Mouse (Mus musculus): ENCODE data around the gene Iqcd.

The Iqcd gene

DNA sequence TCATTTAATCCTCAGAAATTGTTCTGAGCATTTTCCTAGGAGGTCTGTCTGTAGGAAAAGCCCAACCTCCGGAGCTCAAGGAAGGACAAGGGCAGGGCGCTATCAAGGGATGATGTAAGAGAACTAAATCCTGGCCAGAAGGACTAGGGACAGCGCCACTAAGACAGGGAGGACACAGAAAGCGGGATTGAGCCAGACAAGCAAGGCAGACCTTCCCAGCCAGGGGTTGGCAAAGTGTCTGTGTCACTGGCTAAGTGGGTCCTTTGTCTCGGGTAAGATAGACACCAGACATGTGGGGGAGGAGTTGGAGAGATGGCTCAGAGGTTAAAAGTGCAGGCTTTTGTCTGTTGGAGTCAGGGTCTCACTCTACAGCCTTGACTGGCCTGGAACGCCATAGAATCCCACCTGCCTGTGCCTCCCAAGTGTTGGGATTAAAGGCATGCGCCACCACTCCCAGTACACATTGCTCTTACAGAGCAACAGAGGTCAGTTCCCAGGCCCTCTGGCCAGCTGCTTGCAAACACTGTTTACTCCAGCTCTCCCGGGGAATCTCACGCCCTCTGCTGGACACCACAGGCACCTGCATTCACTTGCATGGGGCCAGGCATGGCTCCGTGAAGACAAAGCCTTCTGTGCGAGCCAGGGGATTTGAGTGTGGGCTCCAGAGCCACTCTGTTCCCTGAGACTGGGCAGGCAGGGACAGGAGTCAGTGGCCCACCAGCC lies 12.3 kb downstream of the Iqcd start:
- DNase-seq (ENCODE audit: low read depth in 2 of 2, low spot score in 2 of 2), result no peak

DNA sequence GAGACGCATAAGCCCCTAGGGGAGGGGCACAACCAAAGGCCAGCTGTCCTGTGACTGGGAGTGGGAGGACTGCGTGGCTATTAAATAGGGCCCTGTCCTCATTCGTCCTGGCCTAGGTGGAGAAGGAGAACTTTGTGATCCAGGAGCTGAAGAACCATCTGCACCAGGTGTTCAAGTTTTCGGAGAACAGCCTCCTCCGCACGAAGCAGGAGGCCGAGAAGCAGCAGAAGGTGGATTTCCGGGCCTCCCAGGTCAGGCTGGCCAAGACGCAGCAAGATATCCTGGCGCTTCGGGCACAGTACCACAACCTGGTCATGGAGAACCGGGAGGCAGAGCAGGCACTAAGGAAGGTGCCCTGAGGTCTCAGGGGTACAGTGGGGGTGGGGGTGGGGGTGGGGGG lies 13.4 kb downstream of the Iqcd start:
- DNase-seq (ENCODE audit: low read depth in 2 of 2, low spot score in 2 of 2), result no peak

DNA sequence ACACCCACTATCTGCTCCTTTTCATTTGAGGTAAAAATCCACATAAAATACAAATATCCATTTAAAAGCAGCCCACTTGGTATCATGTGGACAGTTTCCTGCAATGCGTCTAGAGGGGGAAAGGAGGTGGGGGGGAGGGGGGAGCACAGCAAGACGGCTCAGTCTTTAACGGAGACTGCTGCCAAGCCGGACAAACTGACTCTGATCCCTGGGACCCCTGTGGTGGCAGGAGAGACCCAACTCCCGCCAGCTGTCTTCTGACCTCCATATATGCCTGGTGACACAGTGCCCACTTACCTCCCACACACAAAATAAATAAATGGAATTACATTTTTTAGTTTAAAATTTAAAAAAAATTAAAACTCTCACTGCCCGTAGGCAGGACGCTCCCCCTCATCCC lies 14.7 kb downstream of the Iqcd start:
- no peak for DNase-seq (ENCODE audit: low read depth in 2 of 2, low spot score in 2 of 2)

DNA sequence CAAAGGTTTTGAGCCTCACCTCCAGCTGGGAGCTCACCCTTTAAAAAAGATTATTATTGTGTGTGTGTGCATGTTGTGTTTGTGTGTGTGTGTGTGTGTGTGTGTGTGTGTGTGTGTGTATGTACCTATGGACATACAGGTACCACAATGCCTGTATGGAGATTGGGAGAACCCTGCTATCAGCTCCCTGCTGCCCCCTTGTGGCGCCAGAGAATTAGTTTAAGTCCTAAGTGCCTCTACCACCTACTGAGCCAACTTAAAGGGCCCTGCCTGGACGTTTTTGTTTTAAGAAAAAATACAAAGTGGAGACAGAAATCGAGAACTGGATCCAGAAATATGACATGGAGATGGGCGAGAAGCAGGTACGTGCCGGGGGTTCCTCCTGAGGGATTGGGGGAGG lies 16.0 kb downstream of the Iqcd start:
- peak; percentile 75 to 85 for DNase-seq (ENCODE audit: low read depth in 2 of 2, low spot score in 2 of 2)

DNA sequence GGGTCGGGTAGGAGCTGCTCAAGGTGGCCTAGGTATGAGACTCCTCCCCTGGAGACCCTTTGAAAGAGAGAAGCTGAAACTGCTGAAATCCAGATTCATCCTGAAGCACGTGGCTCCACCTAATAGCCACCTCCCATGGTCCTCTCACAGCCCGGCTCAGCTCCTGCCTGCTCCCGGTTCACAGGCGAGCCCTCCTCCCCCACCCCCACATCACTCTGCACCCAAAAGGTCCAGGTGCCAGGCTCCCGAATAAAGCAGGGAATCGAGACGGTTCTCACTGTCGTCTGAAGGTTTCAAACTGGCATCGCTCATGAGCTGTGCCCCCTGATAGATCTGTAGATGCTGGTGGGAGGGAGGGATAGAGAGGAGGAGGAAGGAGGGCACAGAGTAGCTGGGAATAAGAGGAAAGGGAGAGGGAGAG lies 16.4 kb downstream of the Iqcd start:
- no peak for DNase-seq (ENCODE audit: low read depth in 2 of 2, low spot score in 2 of 2)

DNA sequence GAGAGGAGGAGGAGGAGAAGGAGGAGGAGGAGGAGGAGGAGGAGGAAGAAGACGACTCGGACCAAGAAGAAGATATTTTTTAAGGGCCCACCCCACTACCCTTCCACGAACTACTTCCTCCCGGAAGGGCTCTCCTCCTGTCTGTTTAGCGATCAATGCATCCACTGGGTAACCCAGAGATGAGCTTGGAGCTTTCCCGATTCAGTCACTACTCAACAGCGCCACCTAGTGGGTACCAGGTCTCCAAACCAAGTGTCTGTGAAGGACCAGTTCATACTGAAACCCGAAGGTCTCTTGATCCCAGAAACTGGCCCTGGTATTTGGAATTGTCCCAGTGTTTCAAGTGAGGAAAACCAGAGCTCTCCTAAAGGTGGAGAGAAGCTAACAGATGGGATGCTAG lies 16.9 kb downstream of the Iqcd start:
- DNase-seq (ENCODE audit: low read depth in 2 of 2, low spot score in 2 of 2), result peak; percentile 80

DNA sequence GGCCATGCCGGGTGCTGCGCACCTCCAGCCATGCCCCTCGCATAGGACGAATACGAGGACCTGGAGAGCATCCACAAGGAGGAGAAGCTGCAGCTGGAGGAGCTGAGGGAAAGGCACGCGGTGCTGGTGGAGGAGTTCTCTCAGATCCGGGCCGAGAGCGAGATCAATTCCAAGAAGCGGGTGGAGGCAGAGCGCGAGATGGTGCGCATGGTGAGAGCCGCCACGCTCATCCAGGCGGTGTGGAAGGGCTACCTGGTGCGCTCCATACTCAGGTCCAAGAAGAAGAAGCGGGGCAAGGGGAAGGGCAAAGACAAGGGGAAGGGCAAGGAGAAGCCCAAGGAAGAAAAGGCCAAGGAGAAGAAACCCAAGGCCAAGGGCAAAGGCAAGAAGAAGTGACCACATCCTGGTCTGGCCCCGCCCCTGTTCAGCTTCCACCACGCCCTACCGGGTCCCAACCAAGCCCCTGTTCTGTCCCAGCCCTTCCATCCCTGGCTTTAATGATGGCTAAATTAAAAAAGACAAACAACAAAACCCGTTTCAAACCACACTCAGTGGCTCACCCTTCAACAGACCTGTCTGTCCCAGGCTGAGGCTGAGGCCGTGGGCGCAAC lies 17.9 kb downstream of the Iqcd start:
- DNase-seq (ENCODE audit: low read depth in 2 of 2, low spot score in 2 of 2), result no peak

DNA sequence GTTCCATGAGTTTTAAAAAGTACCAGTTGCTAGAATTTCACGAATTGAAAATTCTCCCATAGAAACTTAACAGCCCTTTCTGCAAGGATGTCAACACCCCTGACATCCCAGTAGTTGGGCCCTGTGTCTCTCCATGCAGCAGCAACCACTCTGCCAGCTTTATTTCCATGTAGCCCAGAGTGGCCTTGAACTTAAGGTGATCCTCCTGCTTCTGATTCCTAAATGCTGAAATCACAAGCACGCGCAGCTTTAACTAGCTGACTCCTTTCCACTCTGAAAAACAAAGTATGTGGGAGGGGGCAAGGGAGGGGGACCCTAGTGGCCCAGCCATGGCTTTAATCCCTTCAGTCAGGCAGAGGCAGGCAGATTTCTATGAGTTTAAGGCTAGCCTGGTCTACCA lies 18.5 kb downstream of the Iqcd start:
- DNase-seq (ENCODE audit: low read depth in 2 of 2, low spot score in 2 of 2), result no peak

DNA sequence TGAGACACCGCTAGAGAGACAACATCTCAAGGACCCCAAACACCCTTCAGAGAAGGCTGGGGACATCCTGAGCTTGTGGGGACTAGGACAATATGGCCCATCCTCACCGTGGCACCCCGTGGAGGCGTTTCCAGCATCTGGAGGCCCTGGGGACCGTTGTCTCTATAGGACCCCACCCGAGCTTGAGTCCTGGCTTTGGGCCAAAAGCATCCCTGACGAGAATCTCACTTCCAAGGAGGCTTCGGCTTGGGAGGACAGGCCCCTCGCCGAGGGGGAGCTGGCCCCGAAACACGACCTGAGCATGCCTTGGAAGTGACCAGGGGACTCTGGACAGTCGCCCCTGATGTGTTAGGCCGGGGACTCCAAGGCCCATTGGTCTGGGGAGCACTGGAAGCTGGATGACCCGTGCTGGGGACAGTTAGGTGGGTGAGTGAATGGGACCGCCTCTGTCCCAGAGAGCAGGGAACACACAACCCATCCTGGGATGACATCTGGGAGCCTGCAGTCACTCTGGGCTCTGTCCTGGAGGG lies 20.5 kb downstream of the Iqcd start:
- DNase-seq (ENCODE audit: low read depth in 2 of 2, low spot score in 2 of 2), result no peak

DNA sequence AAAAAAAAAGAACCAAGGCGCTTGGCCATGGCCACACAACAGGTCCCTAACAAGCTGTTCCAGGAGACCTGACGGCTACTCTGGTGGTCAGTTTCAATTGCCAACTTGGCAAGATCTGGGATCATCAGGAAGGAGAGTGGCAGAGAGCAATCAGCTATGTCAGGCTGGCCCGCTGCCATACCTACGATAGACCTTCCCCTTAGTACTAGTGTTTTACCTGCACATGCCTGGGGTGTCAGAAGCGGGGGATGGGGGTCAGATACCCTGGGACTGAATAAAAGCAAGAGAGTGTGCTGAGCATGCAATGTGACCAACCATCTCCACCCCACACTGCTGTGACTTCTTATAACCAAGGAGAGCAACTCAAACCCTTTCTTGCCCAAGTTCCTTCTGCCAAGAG lies 22.1 kb downstream of the Iqcd start:
- no peak for DNase-seq (ENCODE audit: low read depth in 2 of 2, low spot score in 2 of 2)

DNA sequence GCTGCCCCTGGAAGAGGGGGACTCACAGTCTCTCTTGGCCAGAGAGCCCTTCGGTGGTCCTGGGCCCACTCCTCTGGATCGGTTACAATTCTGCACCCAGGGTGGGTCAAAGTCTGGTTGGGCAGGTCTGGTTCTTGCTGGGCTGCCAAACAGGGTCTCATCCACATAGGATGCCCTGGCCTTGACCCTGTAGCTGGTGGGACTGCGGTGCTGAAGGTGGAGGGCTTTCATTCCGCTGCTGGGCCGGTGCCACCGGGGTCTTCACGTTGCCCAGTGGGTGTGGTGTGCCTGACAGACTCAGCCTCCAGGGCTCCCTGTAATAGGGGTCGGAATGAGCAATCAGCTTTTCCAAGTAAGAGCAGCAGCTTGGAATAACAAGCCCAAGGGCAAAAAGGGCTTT lies 22.6 kb downstream of the Iqcd start:
- DNase-seq (ENCODE audit: low read depth in 2 of 2, low spot score in 2 of 2), result no peak

DNA sequence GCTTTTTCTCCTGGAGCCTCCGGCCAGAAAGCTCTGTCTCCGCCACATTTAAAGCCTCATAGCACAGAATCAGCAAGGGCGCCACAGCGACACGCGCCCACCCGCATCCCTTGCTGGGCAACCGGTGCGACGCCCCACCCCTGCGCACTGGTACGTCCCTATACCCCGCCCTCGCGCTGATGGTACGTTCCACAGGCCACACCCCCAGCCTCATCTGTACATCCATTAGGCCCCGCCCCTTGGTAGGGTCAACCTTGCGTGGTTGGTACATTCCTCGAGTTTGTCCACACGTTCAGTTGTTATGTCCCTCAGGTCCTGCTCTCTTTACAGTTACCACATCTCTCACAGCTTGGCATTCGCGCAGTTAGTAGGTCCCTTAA lies 23.6 kb downstream of the Iqcd start, which contains the start of the genes Rita1 and Ddx54:
Gene Rita1 (minus strand): TSS at position 148 of the 380 bp plus-strand sequence.
Gene Ddx54 (plus strand): TSS at position 298 of the 380 bp plus-strand sequence.
- peak; percentile 95 to 98 for DNase-seq (ENCODE audit: low read depth in 2 of 2, low spot score in 2 of 2)

DNA sequence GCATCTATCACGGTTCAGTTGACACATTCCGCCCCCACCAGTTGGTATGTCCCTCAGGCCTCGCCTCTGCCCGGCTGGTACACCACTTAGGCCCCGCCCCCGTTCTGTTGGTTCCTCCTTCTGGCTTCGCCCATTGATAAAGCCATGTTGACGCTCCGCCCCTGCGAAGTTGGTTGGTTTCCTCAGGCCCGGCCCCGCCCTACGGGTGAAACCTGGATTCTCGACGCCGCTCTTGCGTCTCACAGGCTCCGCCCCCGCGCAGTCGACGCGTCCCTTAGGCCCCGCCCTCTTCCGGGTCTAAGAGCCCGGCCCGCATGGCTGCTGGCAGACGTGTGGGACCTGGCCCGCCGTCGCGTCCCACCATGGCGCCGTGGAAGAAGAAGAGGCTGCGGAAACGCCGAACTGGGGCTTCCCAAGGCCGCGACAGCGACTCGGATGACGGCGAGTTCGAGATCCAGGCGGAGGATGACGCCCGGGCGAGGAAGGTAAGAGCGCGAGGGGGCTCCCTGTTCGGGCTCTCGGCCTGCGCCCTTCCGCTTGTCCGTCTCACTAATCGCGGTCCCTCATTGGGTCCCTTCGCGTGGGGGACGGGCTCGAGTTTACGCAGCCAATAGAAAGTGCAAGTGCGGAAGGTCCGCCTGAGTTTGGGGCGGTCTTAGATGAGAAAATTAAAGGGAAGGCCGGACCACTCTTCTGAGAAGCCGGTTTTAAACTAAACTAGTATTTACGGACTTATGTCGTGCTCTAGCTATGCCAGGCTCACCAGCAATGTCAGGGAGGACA lies 24.2 kb downstream of the Iqcd start:
- DNase-seq (ENCODE audit: low read depth in 2 of 2, low spot score in 2 of 2), result peak; percentile 100

DNA sequence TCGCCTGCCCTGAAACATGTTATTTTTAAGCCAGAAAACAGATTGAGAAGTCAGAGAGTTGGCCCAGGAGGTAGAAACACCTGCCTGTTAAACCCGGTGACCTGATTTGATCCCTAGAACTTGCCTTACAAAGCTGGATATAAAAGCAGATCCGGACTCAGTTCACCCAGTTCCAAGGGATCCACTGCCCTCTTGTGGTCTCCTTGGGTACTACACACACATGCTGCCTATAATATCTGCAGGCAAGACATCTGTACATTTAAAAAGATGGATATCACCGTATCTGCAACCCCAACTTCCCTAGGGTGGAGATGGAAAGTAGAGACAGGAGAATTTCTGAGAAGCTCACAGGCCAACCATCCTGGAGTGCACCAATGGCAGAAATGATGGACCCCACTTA lies 27.1 kb downstream of the Iqcd start:
- DNase-seq (ENCODE audit: low read depth in 2 of 2, low spot score in 2 of 2), result peak; percentile 53 to 71

DNA sequence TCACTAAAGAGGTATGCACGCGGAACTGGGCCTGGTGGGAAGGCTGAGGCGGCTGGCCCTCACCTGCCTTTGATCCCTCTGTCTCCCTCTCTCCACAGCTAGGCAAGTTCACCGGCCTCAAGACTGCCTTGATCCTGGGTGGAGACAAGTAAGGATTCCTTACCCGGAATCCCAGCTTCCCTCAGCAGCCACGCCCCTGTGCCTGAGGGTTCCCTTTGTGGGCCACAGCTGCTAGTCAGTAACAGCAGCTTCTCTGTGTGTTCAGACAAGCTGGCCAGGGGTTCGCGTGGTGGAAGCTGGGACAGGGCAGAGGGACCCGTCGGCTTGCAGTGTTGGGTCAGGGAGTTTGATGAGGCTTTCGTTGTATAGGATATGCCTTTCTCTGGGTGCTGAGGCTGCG lies 30.0 kb downstream of the Iqcd start:
- DNase-seq (ENCODE audit: low read depth in 2 of 2, low spot score in 2 of 2), result no peak

DNA sequence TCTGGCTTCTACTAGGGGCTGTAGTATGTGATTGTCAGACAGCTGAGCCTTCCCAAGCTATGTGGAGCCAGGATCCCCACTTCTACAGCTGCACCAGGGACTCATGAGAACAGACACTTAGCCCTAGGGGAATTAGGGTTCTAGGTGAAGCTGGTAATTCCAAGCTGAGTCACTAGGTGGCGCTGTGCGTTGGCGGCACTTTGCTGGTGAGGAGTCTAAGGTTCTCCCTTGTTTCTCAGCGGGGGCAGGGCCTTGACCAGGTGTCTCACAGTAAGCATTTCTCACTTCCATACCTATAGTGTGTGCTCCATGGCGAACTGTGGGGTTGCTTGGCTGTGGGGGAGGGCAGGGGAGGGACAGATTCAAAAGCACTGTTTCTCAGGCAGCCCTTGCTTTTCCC lies 30.4 kb downstream of the Iqcd start:
- peak; percentile 70 to 76 for DNase-seq (ENCODE audit: low read depth in 2 of 2, low spot score in 2 of 2)

DNA sequence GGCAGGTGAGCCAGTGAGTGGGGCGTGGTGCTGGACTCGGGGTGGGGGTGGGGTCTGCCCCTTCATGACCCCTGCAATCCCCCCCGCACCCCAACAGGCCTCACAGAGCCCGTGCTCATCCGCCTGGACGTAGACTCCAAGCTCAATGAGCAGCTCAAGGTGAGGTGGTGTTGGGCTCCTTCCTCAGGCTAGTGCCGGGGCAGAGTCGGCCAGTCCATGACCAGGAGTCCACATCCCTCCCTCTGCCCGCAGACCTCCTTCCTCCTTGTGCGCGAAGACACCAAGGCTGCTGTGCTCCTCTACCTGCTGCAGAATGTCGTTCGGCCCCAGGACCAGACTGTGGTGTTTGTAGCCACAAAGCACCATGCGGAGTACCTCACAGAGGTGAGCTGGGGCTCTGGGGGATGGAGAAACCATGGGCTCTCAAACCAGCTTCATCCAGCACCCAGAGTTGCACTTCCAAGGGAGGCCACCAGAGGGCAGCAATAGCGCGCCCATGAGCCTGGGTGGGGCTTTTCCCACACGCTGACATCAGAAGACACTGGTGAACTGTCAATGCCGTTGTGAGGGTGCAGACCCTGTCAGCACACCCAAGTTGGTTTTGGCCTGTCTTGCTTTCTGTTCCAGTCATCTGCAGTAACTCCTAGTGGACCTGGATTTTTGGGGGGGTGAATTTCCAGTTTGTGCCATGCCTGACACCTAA lies 31.7 kb downstream of the Iqcd start:
- peak; percentile 92 to 95 for DNase-seq (ENCODE audit: low read depth in 2 of 2, low spot score in 2 of 2)

DNA sequence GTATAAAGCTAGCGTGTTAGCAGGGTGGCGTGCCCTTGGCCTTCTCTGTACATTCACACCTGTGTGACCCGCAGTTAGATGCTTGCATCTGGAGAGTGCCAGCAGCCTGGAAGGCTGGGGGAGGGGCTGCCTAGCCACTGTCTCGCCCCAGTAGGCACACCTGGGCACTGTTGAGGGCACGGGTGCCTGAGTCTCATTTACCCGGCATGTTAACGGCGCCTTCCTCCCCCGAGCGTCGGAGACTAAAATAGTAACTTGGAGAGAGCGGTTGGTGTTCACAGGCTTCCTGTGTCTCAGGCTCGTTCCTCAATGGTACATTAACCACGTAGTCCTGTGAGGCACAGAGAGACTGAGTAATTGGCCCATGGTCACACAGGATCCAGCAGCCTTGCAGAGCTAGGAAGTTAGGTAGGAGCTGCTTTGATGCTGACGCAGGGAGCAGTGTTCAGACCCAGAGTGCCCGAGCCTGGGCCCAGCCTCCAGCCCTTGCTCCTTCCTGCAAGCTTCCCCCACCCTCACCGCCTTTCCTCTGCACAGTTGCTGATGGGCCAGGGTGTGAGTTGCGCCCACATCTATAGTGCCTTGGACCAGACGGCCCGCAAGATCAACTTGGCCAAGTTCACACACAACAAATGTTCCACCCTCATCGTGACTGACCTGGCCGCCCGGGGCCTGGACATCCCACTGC lies 32.4 kb downstream of the Iqcd start:
- DNase-seq (ENCODE audit: low read depth in 2 of 2, low spot score in 2 of 2), result no peak

DNA sequence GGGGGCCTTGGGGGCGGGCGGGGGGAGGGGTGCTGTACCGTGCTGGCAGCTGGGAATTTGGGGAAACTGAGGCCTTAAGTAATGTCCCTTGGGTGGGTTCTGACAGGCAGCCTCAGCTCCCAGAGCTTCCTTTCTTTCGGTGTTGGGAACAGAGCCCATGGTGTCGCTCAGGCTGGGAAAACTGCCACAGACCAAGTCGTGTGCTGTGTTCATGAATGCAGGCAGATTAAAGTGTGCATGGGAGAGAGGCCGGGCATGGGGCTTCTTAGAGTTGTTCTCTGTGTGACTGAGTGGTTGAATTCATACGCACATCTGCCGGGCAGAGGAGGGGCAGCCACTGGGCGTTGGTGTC lies 33.0 kb downstream of the Iqcd start:
- no peak for DNase-seq (ENCODE audit: low read depth in 2 of 2, low spot score in 2 of 2)

DNA sequence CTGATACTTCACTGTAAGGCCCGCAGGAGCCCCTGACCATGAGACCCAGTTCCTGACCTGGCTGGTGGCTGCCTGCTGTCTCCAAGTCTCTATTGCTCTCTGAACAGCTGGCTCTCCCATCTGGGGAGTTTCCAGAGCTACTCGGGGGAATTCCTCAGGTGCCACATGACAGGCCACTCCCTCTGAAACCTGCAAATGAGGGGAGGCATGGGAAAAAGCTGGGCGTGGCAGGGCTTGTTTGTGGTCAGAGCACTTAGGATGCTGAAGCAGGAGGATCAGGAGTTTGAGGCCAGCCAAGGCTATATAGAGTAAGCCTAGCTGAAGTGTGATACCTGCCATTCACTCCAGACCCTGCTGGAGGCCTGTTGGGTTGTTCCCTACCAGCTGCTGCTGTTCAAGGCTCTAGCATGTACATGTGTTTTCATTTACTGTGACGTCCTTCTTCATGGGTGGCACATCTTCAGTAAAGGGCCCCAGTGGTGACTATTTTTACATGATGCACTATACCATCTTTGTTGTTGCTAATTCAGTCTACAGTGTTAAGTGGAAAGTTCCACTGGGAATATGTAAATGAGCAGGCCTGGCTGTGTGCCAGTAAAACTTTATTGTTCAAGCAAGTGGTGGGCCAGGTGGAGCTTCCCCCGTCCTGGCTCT lies 33.5 kb downstream of the Iqcd start:
- DNase-seq (ENCODE audit: low read depth in 2 of 2, low spot score in 2 of 2), result no peak
